Mouse (Mus musculus) cerebellum, adult 11-12 months (tissue): ENCODE measurements around the gene Cant1.

Source experiments
- DNase-seq: peaks from one replicate; pipeline ENCODE4 v3.0.0; 2022

The Cant1 gene

DNA sequence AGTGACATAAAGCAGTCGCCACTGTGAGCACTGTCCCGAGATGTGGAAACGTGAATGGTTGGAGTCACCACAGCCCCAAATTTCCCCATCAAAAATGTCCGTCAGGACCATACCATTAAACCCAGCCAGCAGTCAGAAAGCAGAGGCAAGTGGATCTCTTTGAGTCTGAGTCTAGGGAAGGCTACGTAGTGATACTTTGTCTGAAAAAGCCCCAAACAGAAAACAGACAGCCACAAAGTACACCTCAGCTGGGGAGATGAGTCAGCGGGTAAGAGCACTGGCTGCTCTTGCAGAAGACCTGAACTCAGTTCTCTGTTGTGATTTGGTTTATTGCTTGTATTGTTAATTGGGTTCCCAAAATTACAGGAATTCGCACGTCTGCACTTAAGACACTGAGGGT lies 52.3 kb downstream of the Cant1 start:
- no peak for DNase-seq

DNA sequence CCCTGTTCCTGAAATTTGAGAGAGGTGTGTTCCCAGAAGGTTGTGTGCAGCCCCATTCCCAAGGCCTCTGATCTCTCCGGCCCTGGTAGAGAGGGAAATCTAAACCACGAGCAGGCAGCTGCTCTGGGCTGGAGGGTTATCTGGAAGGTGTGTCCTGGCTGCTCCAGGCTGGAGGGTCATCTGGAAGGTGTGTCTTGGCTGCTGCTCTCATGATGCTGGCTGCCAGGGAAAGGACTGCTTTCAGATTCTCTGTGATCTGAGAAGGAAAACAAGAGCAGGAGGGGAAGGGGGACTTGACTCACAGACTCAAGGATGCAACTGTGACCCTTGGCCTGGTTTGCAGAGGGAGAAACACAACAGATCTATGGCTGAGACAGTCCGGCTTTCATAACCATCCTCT lies 52.8 kb downstream of the Cant1 start:
- DNase-seq, result no peak

DNA sequence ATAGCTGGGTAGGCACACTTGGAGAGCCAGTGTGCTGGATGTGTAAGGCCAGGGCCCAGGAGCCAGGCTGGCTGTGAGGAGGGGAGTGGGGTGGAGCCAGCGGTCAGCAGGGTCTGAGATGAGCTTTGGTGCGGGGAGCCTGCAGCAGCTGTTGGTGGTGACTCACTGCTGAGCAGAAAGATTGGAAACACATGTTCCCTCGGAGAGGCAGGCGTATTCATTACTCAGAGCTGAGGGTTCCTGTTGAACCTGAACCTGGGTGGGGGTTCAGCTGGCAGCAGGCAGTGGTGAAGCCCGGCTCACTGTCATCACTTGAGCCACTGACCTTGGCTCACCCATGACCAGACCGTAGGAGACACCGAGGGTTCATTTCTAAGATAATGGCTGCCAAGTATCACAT lies 53.7 kb downstream of the Cant1 start:
- no peak for DNase-seq

DNA sequence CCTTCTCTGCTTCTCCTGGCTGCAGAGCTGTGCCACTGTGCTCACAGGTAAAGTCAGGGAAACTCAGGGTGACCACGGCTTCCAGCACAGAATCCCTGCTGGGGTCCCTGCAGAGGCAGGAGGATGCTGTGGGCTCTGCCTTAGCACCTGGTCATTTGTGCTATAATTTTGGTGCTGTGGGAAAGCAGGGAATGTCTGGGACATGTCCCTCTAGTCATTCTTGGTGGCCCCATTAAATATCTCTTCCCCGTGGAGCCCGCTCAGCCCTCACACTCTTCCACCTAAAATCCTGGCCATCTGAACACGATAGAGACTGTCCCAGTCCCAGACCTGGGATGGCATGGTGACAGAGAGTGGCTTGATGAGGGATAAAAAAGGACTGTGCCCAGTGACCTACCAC lies 54.9 kb downstream of the Cant1 start:
- no peak for DNase-seq

GRCm38 (mm10) chr11:118362971-118363518 lies 55.8 kb downstream of the Cant1 start:
- no peak for DNase-seq

- no peak for DNase-seq
Observed at GRCm38 (mm10) chr11:118362501-118362900, 56.4 kb downstream of the Cant1 start.

DNA sequence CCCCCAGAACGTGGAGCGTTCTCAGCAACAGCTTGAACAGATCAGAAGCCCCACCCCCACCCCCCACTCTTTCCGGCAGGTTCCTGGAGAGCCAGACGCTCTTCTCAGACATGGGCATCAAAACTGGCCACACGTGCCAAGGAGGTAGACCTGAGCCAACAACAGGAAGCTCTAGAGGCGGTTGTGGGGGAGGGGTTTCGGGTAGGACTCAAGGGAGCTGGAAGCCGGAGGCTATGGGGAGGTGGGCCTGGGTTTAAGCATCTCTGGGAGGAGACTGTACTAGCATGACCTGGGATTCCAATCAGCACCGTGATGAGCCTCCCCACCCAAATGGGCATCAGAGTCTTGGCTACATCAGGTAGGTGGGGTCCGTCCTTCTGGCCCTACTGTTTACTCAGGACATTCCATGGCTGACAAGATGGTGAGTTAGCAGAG lies 58.0 kb downstream of the Cant1 start:
- DNase-seq, result no peak

GRCm38 (mm10) chr11:118360491-118360890 lies 58.4 kb downstream of the Cant1 start:
- no peak for DNase-seq
